Mouse (Mus musculus) small intestine, adult 2 months (tissue): ENCODE measurements around the gene Trp53tg5.

Source experiments
- CTCF ChIP-seq: fragments of 200-500 bp; IDR thresholded peaks from 2 replicates; pipeline ENCODE4 v1.5.1; 2012; ENCODE audit warnings: low read depth, mild to moderate bottlenecking, control low read depth, inconsistent platforms, low read length, moderate library complexity, mixed read lengths; ENCODE audit not compliant: insufficient replicate concordance, insufficient read length; ENCODE audit errors: extremely low read depth
- POLR2A ChIP-seq: fragments of 200-500 bp; IDR thresholded peaks from 2 replicates; pipeline ENCODE4 v1.6.1; 2012; ENCODE audit warnings: low read depth, mild to moderate bottlenecking, control low read depth, inconsistent platforms, low read length, moderate library complexity

DNA sequence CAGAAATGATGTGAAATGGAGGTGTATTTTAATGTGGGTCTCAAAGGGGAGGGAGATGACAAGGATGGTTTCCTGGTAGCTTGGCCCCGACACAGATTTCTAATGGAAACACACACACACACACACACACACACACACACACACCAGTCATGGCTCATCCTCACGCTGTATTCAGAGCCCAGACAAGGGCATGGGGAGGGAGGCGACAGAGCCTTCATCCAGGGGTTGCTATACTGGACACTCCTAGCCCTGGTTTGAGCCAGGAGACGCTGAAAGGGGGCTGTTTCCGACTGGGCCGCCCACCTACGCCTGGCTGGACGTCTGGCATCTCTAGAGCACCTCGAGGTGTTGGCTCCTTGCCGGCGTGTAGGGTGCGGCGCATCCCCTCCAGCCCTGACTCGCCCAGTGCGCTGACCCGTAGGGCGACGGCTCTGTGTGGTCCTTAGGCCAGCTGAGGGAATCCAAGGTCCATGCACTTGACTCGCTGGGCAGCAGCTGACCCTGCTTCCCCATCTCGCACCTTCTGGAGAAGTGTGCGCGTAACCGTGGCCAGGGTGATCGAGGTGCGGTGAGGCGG lies 12.2 kb upstream of the Trp53tg5 start, which contains the start of gene Dbndd2:
- TF ChIP-seq POLR2A: no peak
- TF ChIP-seq CTCF: no peak
